Mouse (Mus musculus) urinary bladder, postnatal 10 days (tissue): ENCODE results near the gene Tpbpb.
"Not testable (repeated sequence)": the region's sequence is repeated elsewhere in the genome, so short reads cannot be mapped to it uniquely, and the experiment has no call there.

ENCODE experiments used
- DNase-seq: peaks from one replicate; pipeline ENCODE4 v3.0.0; 2022; ENCODE audit warnings: low spot score

The Tpbpb gene

GRCm38 (mm10) chr13:60904780-60905179, at the start of gene Tpbpb:
Gene Tpbpb, minus strand, starts transcription at chr13:60904880.
- not testable (repeated sequence) for DNase-seq

DNA sequence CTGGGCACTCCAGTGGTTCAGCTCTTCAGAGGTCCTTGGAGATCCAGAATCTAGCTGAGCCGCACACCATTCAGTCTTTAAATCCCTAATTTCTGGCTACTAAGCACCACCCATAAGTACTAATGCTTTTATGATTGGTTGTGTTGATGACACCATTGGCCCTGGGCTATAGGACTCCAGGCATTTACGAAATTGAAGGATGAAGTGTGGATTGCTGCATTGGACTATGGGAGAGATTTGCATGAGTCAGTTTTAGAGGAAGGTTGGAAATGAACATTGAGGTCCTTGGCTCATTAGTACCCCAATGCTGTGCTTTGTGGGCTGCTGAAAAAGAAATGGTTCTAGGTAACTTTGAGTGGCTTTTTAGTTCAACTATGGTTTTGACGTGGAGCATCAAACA, 37.2 kb upstream of the Tpbpb start, which contains the start of gene Tpbpa:
Gene Tpbpa, minus strand, starts transcription at position 101 of the 400 bp plus-strand sequence.
- DNase-seq, result not testable (repeated sequence)

GRCm38 (mm10) chr13:60936500-60936901, 31.8 kb upstream of the Tpbpb start, which contains the start of the genes Gm49391 and Ctla2a:
Gene Gm49391, minus strand, starts transcription at chr13:60936571.
Gene Ctla2a, minus strand, starts transcription at chr13:60936625.
- DNase-seq, result no peak

DNA sequence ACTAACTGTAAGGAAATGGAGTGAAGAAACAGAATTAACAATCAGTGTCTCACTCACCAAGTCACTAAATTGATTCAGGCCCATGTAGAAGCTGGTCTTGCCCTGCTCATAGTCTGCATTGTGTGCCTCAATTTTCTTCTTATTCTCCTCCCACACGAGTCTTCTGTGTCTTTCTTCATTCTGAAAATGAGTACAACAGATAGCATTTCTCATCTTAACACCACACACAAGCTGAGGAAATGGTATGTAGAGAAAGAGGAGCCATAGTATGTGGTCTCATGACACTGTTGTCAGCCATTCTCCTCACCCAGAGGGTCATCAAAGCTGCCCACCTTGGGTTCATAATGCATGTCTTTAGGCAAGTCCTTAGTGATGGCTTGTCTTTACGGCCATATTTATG, 30.8 kb upstream of the Tpbpb start, which contains the start of gene Gm49393:
Gene Gm49393, minus strand, starts transcription at position 101 of the 400 bp plus-strand sequence.
- not testable (repeated sequence) for DNase-seq

DNA sequence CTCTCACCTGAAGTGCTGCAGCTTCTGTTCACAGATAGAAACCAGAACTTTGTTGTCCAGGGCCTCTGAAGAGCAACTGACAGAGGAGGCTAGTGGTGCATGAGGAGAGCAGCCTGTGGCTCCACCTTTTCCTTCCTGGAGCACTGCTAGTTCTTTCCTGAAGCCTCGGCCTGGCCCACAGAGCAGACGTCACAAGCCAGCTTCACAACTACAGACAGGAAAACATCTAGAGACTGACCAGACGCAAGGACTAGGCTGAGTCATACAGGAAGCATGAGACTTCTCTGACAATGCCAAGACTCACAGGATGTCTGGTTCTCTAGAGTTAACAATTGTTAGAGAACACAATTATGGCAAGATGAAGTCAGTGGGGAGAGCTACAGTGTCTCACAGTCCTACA, 7.4 kb downstream of the Tpbpb start, which contains the start of gene Ctla2b:
Gene Ctla2b, minus strand, starts transcription at position 120 of the 400 bp plus-strand sequence.
- DNase-seq, result no peak

GRCm38 (mm10) chr13:60896794-60897193, 7.9 kb downstream of the Tpbpb start, which contains the start of gene Gm49392:
Gene Gm49392, minus strand, starts transcription at chr13:60896894.
- DNase-seq, result not testable (repeated sequence)

GRCm38 (mm10) chr13:60895406-60896160, 9.1 kb downstream of the Tpbpb start:
- no peak for DNase-seq

GRCm38 (mm10) chr13:60892301-60892700, 12.4 kb downstream of the Tpbpb start:
- no peak for DNase-seq

DNA sequence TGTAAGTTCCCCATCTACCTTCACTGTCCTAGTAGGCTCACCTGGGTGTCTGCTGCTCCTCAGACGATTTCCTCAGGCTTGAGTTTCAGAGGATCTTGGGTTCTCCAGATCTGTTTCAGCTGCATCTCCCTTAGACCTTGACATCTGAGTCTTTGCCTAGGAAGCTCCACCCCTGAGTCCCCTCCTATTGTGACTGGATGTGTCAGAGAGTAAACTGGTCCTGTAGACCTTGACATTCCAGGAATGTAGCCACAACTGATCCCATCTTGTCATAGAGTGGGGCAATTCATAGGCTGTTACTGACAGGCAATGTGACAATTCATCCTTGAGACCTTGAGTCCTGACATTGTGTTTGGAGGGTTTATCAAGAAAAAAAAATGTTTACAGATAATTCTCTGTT, 40.4 kb downstream of the Tpbpb start, which contains the start of gene 4930486L24Rik:
Gene 4930486L24Rik, minus strand, starts transcription at position 195 of the 400 bp plus-strand sequence.
- DNase-seq, result no peak
